Mouse (Mus musculus) stomach, embryonic 14.5 days (tissue): ENCODE results near the gene Olfr726. TPM values are rescaled to one million over a fixed set of nuclear protein-coding genes. Genes with fewer than 3 reads are reported as not detected.

ENCODE experiments used
- ATAC-seq: fragments of 200-750 bp; cut with Nextera tagmentation; 2 replicates; pipeline ENCODE4 v1.8.0; 2017; ENCODE audit warnings: low read depth, moderate TSS enrichment; ENCODE audit not compliant: insufficient number of reproducible peaks, insufficient read depth, low FRiP score
- H3K27ac ChIP-seq: fragments of 300-500 bp; sonication (generic); 2 replicates; pipeline ENCODE4 v1.5.1; 2014; ENCODE audit warnings: mild to moderate bottlenecking, low read length, moderate library complexity, mixed read lengths
- H3K27me3 ChIP-seq: fragments of 300-500 bp; sonication (generic); 2 replicates; pipeline ENCODE4 v1.6.1; 2014; ENCODE audit warnings: low read length, control low read depth, mixed read lengths; ENCODE audit not compliant: control insufficient read depth, insufficient read depth
- H3K36me3 ChIP-seq: fragments of 300-500 bp; sonication (generic); 2 replicates; pipeline ENCODE4 v1.6.1; 2014; ENCODE audit warnings: mild to moderate bottlenecking, control low read depth, low read length, moderate library complexity, mixed read lengths; ENCODE audit not compliant: control insufficient read depth, insufficient read depth
- H3K4me1 ChIP-seq: fragments of 300-500 bp; sonication (generic); 2 replicates; pipeline ENCODE4 v1.6.1; 2014; ENCODE audit warnings: low read length, control low read depth, mixed read lengths; ENCODE audit not compliant: control insufficient read depth, insufficient read depth
- H3K4me2 ChIP-seq: fragments of 300-500 bp; sonication (generic); replicated peaks from 2 replicates; pipeline ENCODE4 v1.6.1; 2014; ENCODE audit warnings: low read depth, low read length, control low read depth
- H3K4me3 ChIP-seq: fragments of 300-500 bp; sonication (generic); 2 replicates; pipeline ENCODE4 v1.5.1; 2014; ENCODE audit warnings: low read depth, low read length, control low read depth
- H3K9ac ChIP-seq: fragments of 300-500 bp; sonication (generic); replicated peaks from 2 replicates; pipeline ENCODE4 v1.6.1; 2014; ENCODE audit warnings: low read depth, mild to moderate bottlenecking, control low read depth, low read length, moderate library complexity, mixed read lengths
- H3K9me3 ChIP-seq: fragments of 300-500 bp; sonication (generic); 2 replicates; pipeline ENCODE4 v1.6.1; 2016; ENCODE audit warnings: low read depth, low read length, control low read depth; ENCODE audit not compliant: control insufficient read depth
- WGBS: fragments of 180-500 bp; shearing (Covaris S2); extraction: QIAGEN DNeasy Blood & Tissue Kit; methylation state at CpG from one replicate; pipeline ENCODE4 v1.1.7; 2014; 5-methylcytosine and 5-hydroxymethylcytosine counted together
- polyA plus RNA-seq: library from polyadenylated mRNA; unstranded; fragments of >200 nt; fragmentation: Nextera tagmentation; extraction: Ambion mirVana; gene quantifications from 2 replicates; pipeline ENCODE4 v1.2.1, GENCODE M21; 2014

Olfr726 gene
- not detected in 2 replicates for polyA plus RNA-seq

GRCm38 (mm10) chr14:50090853-50091252, at the start of gene Olfr726:
Gene Olfr726 (minus strand): TSS chr14:50090953.
- H3K9me3 ChIP-seq = no peaks in the 10 kb centered on the region
- H3K36me3 ChIP-seq = no peaks in the 10 kb centered on the region
- no peaks in the 10 kb centered on the region for H3K4me1 ChIP-seq
- no peak within 1 kb of the TSS for H3K4me3 ChIP-seq
- WGBS = 75% methylated on average over 1 of the region's 1 CpGs
- no peak within 1 kb of the TSS for H3K4me2 ChIP-seq
- no peak within 1 kb of the TSS for H3K27ac ChIP-seq
- H3K27me3 ChIP-seq = no peaks in the 10 kb centered on the region
- no peak within 1 kb of the TSS for H3K9ac ChIP-seq
- ATAC-seq = no peak

DNA sequence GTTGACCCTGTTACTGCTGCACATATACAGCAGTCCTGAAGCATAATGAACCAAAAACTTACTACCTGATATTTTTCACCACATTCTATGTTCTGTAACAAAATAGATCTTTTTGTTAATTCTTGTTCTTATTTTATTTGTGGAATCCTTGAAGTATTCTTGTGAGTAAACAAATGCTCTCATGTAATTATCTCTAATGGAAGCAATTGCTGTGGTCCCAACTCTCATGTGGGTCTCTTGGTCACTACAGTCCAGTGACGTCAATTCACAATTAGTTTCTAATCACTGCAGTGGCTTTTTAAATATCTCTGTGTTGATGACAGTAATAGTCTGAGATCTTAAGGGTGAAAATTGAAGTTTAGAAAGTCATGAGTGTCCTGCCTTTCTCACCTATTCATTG, 32.1 kb upstream of the Olfr726 start, which contains the start of gene Olfr727:
Olfr727 (plus strand) TSS at position 301 of the 400 bp plus-strand sequence.
- Histone ChIP-seq H3K36me3 (no peaks in the 10 kb centered on the region), H3K4me2 (no peak within 1 kb of the TSS), H3K4me3 (no peak within 1 kb of the TSS), H3K9ac (no peak within 1 kb of the TSS), H3K27me3 (no peaks in the 10 kb centered on the region), H3K9me3 (no peaks in the 10 kb centered on the region), H3K4me1 (no peaks in the 10 kb centered on the region), H3K27ac (no peak within 1 kb of the TSS)
- no peak for ATAC-seq
- WGBS = 88% methylated on average over 1 of the region's 1 CpGs

DNA sequence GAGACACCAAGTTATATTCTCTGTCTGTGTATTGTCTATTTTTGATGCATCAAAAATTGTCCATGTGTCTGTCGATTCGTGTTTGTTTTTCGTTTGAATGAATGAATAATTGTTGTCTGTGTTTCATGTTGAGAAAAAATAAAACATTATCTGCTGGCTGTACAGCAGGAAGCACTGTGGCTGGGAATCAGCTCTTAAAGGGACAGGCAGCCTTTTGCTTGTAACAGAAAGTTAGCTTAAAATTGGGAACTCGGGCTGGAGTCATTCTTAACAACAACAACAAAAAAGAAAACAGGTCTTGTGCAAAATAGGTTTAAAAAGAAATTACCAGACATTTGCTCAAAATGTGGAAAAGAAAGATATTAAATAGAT, 28.0 kb downstream of the Olfr726 start:
- no peaks in the 10 kb centered on the region for H3K36me3 ChIP-seq
- no peaks in the 10 kb centered on the region for H3K4me1 ChIP-seq
- H3K9ac ChIP-seq = peak overlapping the region; percentile 52; the same call in 1 of the 2 replicates
- no peaks in the 10 kb centered on the region for H3K27me3 ChIP-seq
- no peak for ATAC-seq
- no peaks in the 10 kb centered on the region for H3K9me3 ChIP-seq
- H3K27ac ChIP-seq = peak overlapping the region; percentile 88
- WGBS = 2% methylated on average over 4 of the region's 4 CpGs
- H3K4me3 ChIP-seq = peak overlapping the region; percentile 67
- peak overlapping the region; percentile 49 for H3K4me2 ChIP-seq

- no peaks in the 10 kb centered on the region for H3K36me3 ChIP-seq
- peak; percentile 95 for ATAC-seq
- H3K4me2 ChIP-seq = peak overlapping the region; percentile 49
- H3K9ac ChIP-seq = peak overlapping the region; percentile 52
- no peaks in the 10 kb centered on the region for H3K4me1 ChIP-seq
- WGBS = 2% methylated on average over 52 of the region's 52 CpGs
- H3K4me3 ChIP-seq = peak overlapping the region; percentile 67
- H3K27ac ChIP-seq = peak overlapping the region; percentile 88
- no peaks in the 10 kb centered on the region for H3K27me3 ChIP-seq
- H3K9me3 ChIP-seq = no peaks in the 10 kb centered on the region
These were observed 28.6 kb downstream of the Olfr726 start for GRCm38 (mm10) chr14:50061955-50062732.

DNA sequence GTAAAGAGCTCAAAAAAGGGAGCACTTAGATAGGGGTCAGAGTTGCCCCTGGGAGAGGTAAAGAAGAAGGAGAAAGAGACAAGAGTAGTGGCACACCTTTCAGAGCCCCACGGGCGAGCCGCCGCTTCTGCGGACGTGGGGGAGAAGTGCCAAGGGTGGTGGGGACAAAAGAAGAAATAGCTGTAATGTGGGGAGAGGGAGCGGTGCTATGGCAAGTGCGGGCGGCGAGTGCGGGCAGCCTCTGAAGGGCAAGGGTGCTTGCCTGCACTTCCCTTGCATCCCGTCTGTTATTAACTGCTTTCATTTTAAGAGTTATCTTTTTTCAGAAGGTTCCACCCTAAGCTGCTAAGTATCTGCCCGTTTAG, 29.2 kb downstream of the Olfr726 start:
- ATAC-seq = 0 out of 2 replicates have a peak, but pooled peaks have one; percentile 7
- WGBS = 0% methylated on average over 13 of the region's 13 CpGs
- peak overlapping the region; percentile 49 for H3K4me2 ChIP-seq
- peak overlapping the region; percentile 52 for H3K9ac ChIP-seq
- no peaks in the 10 kb centered on the region for H3K36me3 ChIP-seq
- peak overlapping the region; percentile 67 for H3K4me3 ChIP-seq
- no peaks in the 10 kb centered on the region for H3K9me3 ChIP-seq
- no peaks in the 10 kb centered on the region for H3K4me1 ChIP-seq
- no peaks in the 10 kb centered on the region for H3K27me3 ChIP-seq
- H3K27ac ChIP-seq = peak overlapping the region; percentile 88

- Histone ChIP-seq H3K4me2 (peak overlapping the region; percentile 49), H3K4me3 (peak overlapping the region; percentile 67), H3K27me3 (no peaks in the 10 kb centered on the region), H3K9ac (no peak overlapping the region), H3K9me3 (no peaks in the 10 kb centered on the region), H3K36me3 (no peaks in the 10 kb centered on the region), H3K4me1 (no peaks in the 10 kb centered on the region), H3K27ac (no peak overlapping the region)
- WGBS = 12% methylated on average over 11 of the region's 11 CpGs
- ATAC-seq = no peak
These were observed 29.6 kb downstream of the Olfr726 start for GRCm38 (mm10) chr14:50061179-50061578.

DNA sequence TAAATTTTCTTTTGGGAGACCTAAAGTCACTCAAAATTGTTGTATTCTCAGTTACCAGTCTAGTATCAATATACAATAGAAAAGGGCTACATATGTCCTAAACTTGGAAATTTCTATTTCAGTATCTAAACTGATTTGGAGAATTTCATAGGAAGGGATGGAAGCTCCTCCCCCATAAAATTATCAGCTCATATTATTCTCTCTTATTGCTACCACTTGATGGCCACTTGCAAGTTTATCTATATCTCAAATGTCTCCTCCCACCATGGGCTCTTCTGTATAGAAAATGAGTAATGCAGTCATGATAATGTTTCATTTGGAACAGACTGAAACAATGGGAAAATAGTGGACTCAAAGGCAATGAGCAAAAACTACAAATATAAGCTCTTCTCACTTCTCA, 50.5 kb downstream of the Olfr726 start, which contains the start of gene Olfr725:
Olfr725 (minus strand) TSS at position 101 of the 400 bp plus-strand sequence.
- H3K9ac ChIP-seq = no peak within 1 kb of the TSS
- H3K4me2 ChIP-seq = no peak within 1 kb of the TSS
- no peaks in the 10 kb centered on the region for H3K4me1 ChIP-seq
- H3K36me3 ChIP-seq = no peaks in the 10 kb centered on the region
- no peaks in the 10 kb centered on the region for H3K27me3 ChIP-seq
- H3K4me3 ChIP-seq = no peak within 1 kb of the TSS
- no peaks in the 10 kb centered on the region for H3K9me3 ChIP-seq
- H3K27ac ChIP-seq = no peak within 1 kb of the TSS
- no peak for ATAC-seq
